Mouse (Mus musculus) bone marrow, adult 2 months (tissue): Measurements from ENCODE around the gene Ptp4a2. TPM values are rescaled to one million over a fixed set of nuclear protein-coding genes. Genes with fewer than 3 reads are reported as not detected.

ENCODE experiments used
- H3K27ac ChIP-seq: fragments of 200-500 bp; 2 replicates; pipeline ENCODE4 v1.5.1; 2012; ENCODE audit warnings: low read depth, mild to moderate bottlenecking, control low read depth, inconsistent platforms, low read length; ENCODE audit not compliant: control insufficient read depth, poor library complexity, insufficient read depth
- H3K4me1 ChIP-seq: fragments of 200-500 bp; 2 replicates; pipeline ENCODE4 v1.6.1; 2011; ENCODE audit warnings: low read length; ENCODE audit not compliant: control insufficient read depth, insufficient read depth
- H3K4me3 ChIP-seq: fragments of 200-500 bp; replicated peaks from 2 replicates; pipeline ENCODE3; 2011; ENCODE audit warnings: mild to moderate bottlenecking, low read depth, low read length, control low read depth; ENCODE audit not compliant: control insufficient read depth
- CTCF ChIP-seq: fragments of 200-500 bp; IDR thresholded peaks from 2 replicates; pipeline ENCODE4 v1.5.1; 2011; ENCODE audit warnings: low read length, control low read depth; ENCODE audit not compliant: control insufficient read depth, insufficient read depth
- POLR2A ChIP-seq: fragments of 200-500 bp; IDR thresholded peaks from 2 replicates; pipeline ENCODE4 v1.6.1; 2011; ENCODE audit warnings: low read depth, mild to moderate bottlenecking, control low read depth, low read length, borderline replicate concordance; ENCODE audit not compliant: control insufficient read depth
- WGBS: fragments of 180-500 bp; shearing (Covaris S2); methylation state at CpG from one replicate; pipeline ENCODE4 v1.1.7; 2018; 5-methylcytosine and 5-hydroxymethylcytosine counted together
- polyA plus RNA-seq: library from polyadenylated mRNA; stranded (reverse); fragments of >200 nt; gene quantifications from 2 replicates; pipeline ENCODE4 v1.2.4, GENCODE M21; 2011; ENCODE audit warnings: low replicate concordance; ENCODE audit not compliant: missing spikeins, insufficient read depth, insufficient read length

Ptp4a2 gene
- polyA plus RNA-seq, 1 experiment, result 92.1 TPM

DNA sequence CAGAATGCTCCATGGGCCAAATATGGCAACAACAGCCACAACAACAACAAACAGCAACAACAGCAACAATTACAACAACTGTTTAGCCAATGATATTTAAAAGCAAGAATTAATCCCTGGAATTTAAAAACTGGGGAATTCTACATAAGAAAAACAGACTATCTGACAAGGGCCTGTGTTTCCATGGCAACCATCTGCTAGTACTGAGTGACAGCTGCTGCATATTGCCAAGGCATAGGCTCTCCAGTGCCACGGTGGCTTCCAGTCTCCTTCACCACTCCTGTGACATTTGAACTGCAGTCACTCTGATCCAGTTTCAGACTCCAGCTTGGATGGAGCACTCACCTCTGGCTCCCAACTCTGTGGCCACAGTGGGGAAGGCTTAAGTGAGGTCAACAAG is 19.6 kb upstream of the Ptp4a2 start:
- WGBS, result 48% methylated on average over 1 of the region's 1 CpGs
- TF ChIP-seq CTCF (no peak), POLR2A (no peak)
- peaks cover 8% of the 10 kb centered on the region for H3K4me1 ChIP-seq
- no peak overlapping the region for H3K27ac ChIP-seq
- H3K4me3 ChIP-seq, result no peak overlapping the region

GRCm38 (mm10) chr4:129792666-129793202 is 18.3 kb upstream of the Ptp4a2 start:
- H3K27ac ChIP-seq, result no peak overlapping the region
- TF ChIP-seq CTCF, result no peak
- no peak for TF ChIP-seq POLR2A
- H3K4me3 ChIP-seq, result no peak overlapping the region
- 34% methylated on average over 7 of the region's 7 CpGs for WGBS
- H3K4me1 ChIP-seq, result peaks cover 8% of the 10 kb centered on the region

DNA sequence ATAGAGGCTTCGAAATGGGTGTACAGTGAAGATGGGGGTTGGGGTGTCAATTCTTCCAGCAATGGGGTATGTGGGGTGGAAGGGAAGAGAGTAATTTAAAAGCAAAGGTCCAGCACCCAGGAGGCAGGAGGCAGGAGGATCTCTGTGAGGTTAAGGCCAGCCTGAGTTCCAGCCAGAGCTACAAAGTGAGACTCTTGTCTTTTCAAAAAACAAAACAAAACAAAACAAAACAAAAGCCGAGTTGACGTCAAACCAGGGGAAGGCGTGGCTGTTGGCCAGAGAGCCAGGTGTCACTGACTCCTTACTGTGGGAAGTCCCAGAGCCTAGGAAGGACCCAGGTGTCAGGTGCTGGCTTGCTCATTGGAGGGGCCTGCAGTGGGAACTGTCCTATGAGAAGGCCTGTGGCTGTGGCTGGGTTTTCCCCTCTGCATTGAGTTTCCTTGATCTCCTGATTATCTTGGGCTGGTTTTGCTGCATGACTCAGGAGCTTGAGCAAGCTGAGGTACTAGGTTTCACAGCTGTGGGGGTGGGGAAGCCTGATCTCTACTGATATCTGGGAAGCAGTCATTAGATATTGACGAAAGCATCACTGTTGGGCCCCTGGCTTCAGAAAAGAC is 17.2 kb upstream of the Ptp4a2 start:
- no peak overlapping the region for H3K4me3 ChIP-seq
- H3K27ac ChIP-seq, result 0 out of 2 replicates have a peak overlapping the region, but pooled peaks have one; percentile 36
- TF ChIP-seq POLR2A, result no peak
- TF ChIP-seq CTCF, result no peak
- WGBS, result 24% methylated on average over 5 of the region's 5 CpGs
- H3K4me1 ChIP-seq, result peaks cover 8% of the 10 kb centered on the region

- TF ChIP-seq CTCF, result no peak
- TF ChIP-seq POLR2A, result no peak
- WGBS, result 70% methylated on average over 17 of the region's 17 CpGs
- Histone ChIP-seq H3K4me1 (peaks cover 8% of the 10 kb centered on the region), H3K27ac (no peak overlapping the region), H3K4me3 (no peak overlapping the region)
These were observed 15.7 kb upstream of the Ptp4a2 start for GRCm38 (mm10) chr4:129795151-129795860.

- Histone ChIP-seq H3K4me3 (no peak overlapping the region), H3K27ac (no peak overlapping the region), H3K4me1 (peaks cover 8% of the 10 kb centered on the region)
- TF ChIP-seq CTCF (no peak), POLR2A (no peak)
- WGBS, result 84% methylated on average over 8 of the region's 8 CpGs
These were observed 15.2 kb upstream of the Ptp4a2 start for GRCm38 (mm10) chr4:129795861-129796260.

DNA sequence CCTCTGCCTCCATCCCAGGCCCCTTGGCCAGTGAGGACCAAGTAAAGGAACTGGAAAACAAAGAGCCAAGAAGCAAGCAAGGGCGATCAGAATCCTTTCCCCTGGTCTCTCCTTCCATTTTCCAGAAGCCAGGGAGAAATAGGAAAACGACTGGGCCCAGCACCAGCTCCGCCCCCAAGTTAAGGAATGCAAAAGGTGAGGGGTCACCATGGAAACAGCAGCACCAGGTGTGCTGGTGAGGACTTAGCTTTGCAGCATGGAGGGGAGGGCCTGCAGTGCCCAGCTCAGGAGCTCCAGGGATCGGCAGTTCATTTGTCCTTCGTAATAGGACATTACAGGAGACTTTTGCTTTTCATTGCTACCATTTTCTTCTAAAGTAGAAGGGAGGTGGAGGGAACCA is 13.0 kb upstream of the Ptp4a2 start:
- Histone ChIP-seq H3K4me1 (peaks cover 8% of the 10 kb centered on the region), H3K4me3 (no peak overlapping the region), H3K27ac (no peak overlapping the region)
- WGBS, result 79% methylated on average over 5 of the region's 5 CpGs
- TF ChIP-seq CTCF (no peak), POLR2A (no peak)

DNA sequence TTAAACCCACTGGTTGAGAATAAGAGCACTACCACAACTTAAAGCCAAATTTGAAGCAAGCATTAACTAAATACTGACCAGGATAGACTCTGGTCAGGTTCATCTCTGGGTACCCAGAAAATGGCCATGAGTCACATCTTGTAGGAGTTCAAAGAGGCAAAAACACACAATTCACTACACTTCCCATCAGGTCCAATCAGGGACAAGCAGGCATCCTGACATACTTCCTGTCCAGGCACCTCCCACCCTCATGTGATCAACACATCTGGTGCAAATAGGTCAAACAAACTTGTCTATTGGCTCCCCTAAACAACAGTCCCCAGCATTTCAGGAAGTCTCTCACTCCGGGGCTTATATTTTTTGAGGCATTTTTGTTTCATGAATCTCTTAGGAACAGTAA is 7.7 kb upstream of the Ptp4a2 start:
- Histone ChIP-seq H3K27ac (no peak overlapping the region), H3K4me3 (no peak overlapping the region), H3K4me1 (no peaks in the 10 kb centered on the region; the same call in 1 of the 2 replicates)
- no peak for TF ChIP-seq CTCF
- no peak for TF ChIP-seq POLR2A
- WGBS, result 12% methylated on average over 1 of the region's 1 CpGs

DNA sequence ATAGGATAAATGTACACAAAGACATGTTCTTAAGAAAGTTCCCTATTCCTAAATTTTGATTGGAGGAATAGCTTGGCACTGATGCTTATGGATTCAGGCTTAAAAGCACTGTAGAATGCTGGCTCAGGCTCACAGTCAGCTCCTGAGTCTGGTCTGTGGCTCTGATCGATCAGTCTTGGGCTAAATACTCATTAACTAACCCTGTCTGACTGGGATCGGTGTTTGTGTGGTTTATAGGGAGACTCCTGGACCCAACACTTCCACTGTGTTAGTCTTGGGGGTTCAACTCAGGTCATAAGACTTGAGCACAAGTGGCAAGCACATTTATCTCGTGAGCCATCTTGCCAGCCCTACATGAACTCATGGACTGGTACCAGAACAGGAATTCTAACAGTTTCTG is 6.0 kb upstream of the Ptp4a2 start:
- Histone ChIP-seq H3K4me1 (no peaks in the 10 kb centered on the region; the same call in 1 of the 2 replicates), H3K27ac (no peak overlapping the region), H3K4me3 (no peak overlapping the region)
- TF ChIP-seq POLR2A (no peak), CTCF (no peak)
- 87% methylated on average over 3 of the region's 3 CpGs for WGBS
